Comparison of ENCODE assay signal across 9 mouse cellular contexts in genomic region chr2:7080794-7081783, GRCm38 (mm10).
DNase-seq lines count a peak whose midpoint lies in the region; ATAC-seq lines count a peak whose summit lies in the region.
"Had no signal": no experiment of that assay in that cellular context is flagged by ENCODE, and none has a peak within 500 bp of the region (broad histone marks: within the 10 kb centered on the region; RNA-seq: fewer than 3 reads in every experiment).

No protein-coding gene starts in this region.

- no peaks in the 10 kb centered on the region for H3K27me3 ChIP-seq in megakaryocyte, embryonic 14.5 days (replicated peaks)
- no peaks in the 10 kb centered on the region for H3K27me3 ChIP-seq in heart, embryonic 10.5 days (ENCODE audit: insufficient read depth, poor library complexity, severe bottlenecking)
- no peaks in the 10 kb centered on the region for H3K27me3 ChIP-seq in midbrain, embryonic 11.5 days (ENCODE audit: control insufficient read depth, insufficient read depth, low read length)
- H3K27me3 ChIP-seq: Patski had no signal

- H3K9me3 ChIP-seq in megakaryocyte, embryonic 14.5 days = peaks cover 10% of the 10 kb centered on the region; the same call in 1 of the 2 replicates
- H3K9me3 ChIP-seq in heart, embryonic 10.5 days = peaks cover 5% of the 10 kb centered on the region; the same call in 1 of the 2 replicates
- H3K9me3 ChIP-seq in midbrain, embryonic 11.5 days (ENCODE audit: control insufficient read depth, low read length) = no peaks in the 10 kb centered on the region; the same call in 1 of the 2 replicates

- no peak for ATAC-seq in megakaryocyte, adult 5-6 weeks (ENCODE audit: poor library complexity, severe bottlenecking)
- peak; percentile 74 for ATAC-seq in midbrain, embryonic 11.5 days (ENCODE audit: low FRiP score)
- ATAC-seq: Patski had no signal

- H3K4me3 ChIP-seq in megakaryocyte, embryonic 14.5 days (replicated peaks) = peak overlapping the region; percentile 87
- peak overlapping the region; percentile 59 for H3K4me3 ChIP-seq in heart, embryonic 10.5 days
- peak overlapping the region; percentile 14 for H3K4me3 ChIP-seq in midbrain, embryonic 11.5 days (ENCODE audit: low read depth, low read length)

- H3K27ac ChIP-seq in heart, embryonic 10.5 days = peak overlapping the region; percentile 92
- peak overlapping the region; percentile 48; the same call in 1 of the 2 replicates for H3K27ac ChIP-seq in midbrain, embryonic 11.5 days (ENCODE audit: low read depth, low read length)

- H3K36me3 ChIP-seq in megakaryocyte, embryonic 14.5 days (replicated peaks; ENCODE audit: low read length) = no peaks in the 10 kb centered on the region
- H3K36me3 ChIP-seq in heart, embryonic 10.5 days = peaks cover 17% of the 10 kb centered on the region
- no peaks in the 10 kb centered on the region for H3K36me3 ChIP-seq in midbrain, embryonic 11.5 days (ENCODE audit: control insufficient read depth, insufficient read depth, low read length)

- peak; percentile 62 for DNase-seq in embryo, embryonic 10.5 days (ENCODE audit: low spot score)
- peak; percentile 80 for DNase-seq in heart, embryonic 10.5 days (ENCODE audit: low spot score)
- DNase-seq in kidney, postnatal 25 days = peak; percentile 15 to 35
- peak; percentile 95 for DNase-seq in midbrain, embryonic 11.5 days (ENCODE audit: low spot score, missing footprints)
- DNase-seq in urinary bladder, postnatal 14 days (ENCODE audit: low spot score) = peak; percentile 70
- no peak for DNase-seq in layer of hippocampus, adult 8-10 months (ENCODE audit: low spot score in 2 of 2)

- 5% methylated on average over 28 of the region's 28 CpGs for WGBS in heart, embryonic 10.5 days
- 5% methylated on average over 28 of the region's 28 CpGs for WGBS in midbrain, embryonic 11.5 days

- H3K4me2 ChIP-seq in midbrain, embryonic 11.5 days = peak overlapping the region; percentile 45

- peak overlapping the region; percentile 58 for H3K9ac ChIP-seq in midbrain, embryonic 11.5 days (ENCODE audit: low read length)

- H3K4me1 ChIP-seq in megakaryocyte, embryonic 14.5 days = peaks cover 12% of the 10 kb centered on the region
- peaks cover 29% of the 10 kb centered on the region for H3K4me1 ChIP-seq in heart, embryonic 10.5 days
- peaks cover 15% of the 10 kb centered on the region for H3K4me1 ChIP-seq in midbrain, embryonic 11.5 days (ENCODE audit: control insufficient read depth, insufficient read depth, low read length)

Comparison
In these comparisons a context has a peak if more than half of its experiments do, and no peak if none do; other contexts are left out.
1. H3K4me3 ChIP-seq: peak in every context shown above with its lines; median percentile 87 in megakaryocyte, embryonic 14.5 days; 59 in heart, embryonic 10.5 days; 14 in midbrain, embryonic 11.5 days.
2. DNase-seq: peak in embryo, embryonic 10.5 days (single experiment), heart, embryonic 10.5 days (single experiment), kidney, postnatal 25 days (2 of 2), midbrain, embryonic 11.5 days (single experiment) and urinary bladder, postnatal 14 days (single experiment); none in layer of hippocampus, adult 8-10 months (0 of 2).